Mouse (Mus musculus) hindbrain, embryonic 13.5 days (tissue): ENCODE measurements around the gene Zbtb20. TPM values are rescaled to one million over a fixed set of nuclear protein-coding genes. Genes with fewer than 3 reads are reported as not detected.
A peak's percentile ranks its signal among the peaks of the same experiment; 100 is the strongest.

Source experiments
- ATAC-seq: fragments of 200-750 bp; cut with Nextera tagmentation; 2 replicates; pipeline ENCODE4 v1.8.0; 2017; ENCODE audit warnings: moderate TSS enrichment; ENCODE audit not compliant: low FRiP score
- H3K27ac ChIP-seq: fragments of 300-500 bp; sonication (generic); 2 replicates; pipeline ENCODE4 v1.5.1; 2015; ENCODE audit warnings: inconsistent platforms, mild to moderate bottlenecking, moderate library complexity
- H3K27me3 ChIP-seq: fragments of 300-500 bp; sonication (generic); 2 replicates; pipeline ENCODE4 v1.6.1; 2015; ENCODE audit warnings: mild to moderate bottlenecking, inconsistent platforms
- H3K36me3 ChIP-seq: fragments of 300-500 bp; sonication (generic); 2 replicates; pipeline ENCODE4 v1.6.1; 2015; ENCODE audit warnings: mild to moderate bottlenecking, inconsistent platforms
- H3K4me1 ChIP-seq: fragments of 300-500 bp; sonication (generic); replicated peaks from 2 replicates; pipeline ENCODE4 v1.6.1; 2015; ENCODE audit warnings: inconsistent platforms
- H3K4me2 ChIP-seq: fragments of 300-500 bp; sonication (generic); 2 replicates; pipeline ENCODE4 v1.6.1; 2015; ENCODE audit warnings: inconsistent platforms, mild to moderate bottlenecking, moderate library complexity
- H3K4me3 ChIP-seq: fragments of 300-500 bp; sonication (generic); 2 replicates; pipeline ENCODE4 v1.5.1; 2015; ENCODE audit warnings: mild to moderate bottlenecking, inconsistent platforms
- H3K9ac ChIP-seq: fragments of 300-500 bp; sonication (generic); 2 replicates; pipeline ENCODE4 v1.6.1; 2015; ENCODE audit warnings: mild to moderate bottlenecking, inconsistent platforms
- H3K9me3 ChIP-seq: fragments of 300-500 bp; sonication (generic); 2 replicates; pipeline ENCODE4 v1.6.1; 2016; ENCODE audit warnings: inconsistent platforms
- WGBS: fragments of 180-500 bp; shearing (Covaris S2); methylation state at CpG from one replicate; pipeline ENCODE4 v1.1.7; 2015; 5-methylcytosine and 5-hydroxymethylcytosine counted together
- polyA plus RNA-seq: library from polyadenylated mRNA; unstranded; fragments of >200 nt; fragmentation: Nextera tagmentation; extraction: Ambion mirVana; gene quantifications from 2 replicates; pipeline ENCODE4 v1.2.1, GENCODE M21; 2015

Zbtb20 gene
- polyA plus RNA-seq, 1 experiment from 2014 or later = 65.7 TPM

DNA sequence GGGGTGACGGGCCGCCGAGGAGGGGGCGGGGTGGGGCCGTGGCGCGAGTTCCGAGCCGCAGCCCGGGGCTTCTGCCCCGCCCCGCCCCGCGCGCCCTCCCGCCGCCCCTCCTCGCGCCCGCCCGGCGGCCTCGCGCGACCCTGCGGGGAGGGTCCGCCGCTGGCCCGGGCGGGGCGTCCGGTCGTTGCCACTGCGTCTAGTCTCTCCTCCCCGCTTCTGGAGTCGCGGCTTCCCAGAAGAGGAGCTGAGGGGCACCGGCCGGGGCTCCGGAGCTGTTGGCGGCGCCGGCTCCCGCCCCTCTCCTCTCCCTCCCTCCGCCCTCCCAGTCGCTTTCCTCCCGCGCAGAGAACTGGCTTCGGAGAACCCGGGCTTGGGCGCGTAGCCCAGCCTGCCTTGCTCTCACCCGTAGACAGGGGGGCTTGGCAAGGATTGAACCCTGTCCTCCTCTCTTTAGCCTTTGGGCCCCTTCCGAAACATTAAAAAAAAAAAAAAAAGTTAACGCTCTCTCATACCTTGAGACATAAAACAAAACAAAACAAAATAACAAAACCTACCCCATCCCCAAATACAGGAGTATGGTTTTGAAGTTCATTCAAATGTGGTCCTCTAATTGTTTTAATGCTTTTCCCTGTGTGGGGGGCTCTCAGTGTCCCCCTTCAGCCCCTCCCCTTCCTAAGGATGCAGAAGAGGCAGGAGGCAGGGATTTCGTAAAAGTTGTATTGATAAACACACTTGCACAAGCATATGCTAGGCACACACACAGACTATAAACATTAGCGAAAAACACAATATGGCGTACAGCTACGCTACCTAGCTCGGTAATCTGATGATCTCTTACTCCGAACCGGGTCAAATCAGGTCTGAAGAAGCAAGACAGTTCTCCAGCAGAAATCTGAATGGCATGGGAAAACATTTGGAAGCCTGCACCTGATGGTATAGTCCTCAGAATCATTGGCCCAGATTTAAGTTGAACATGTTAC is 630 bp downstream of the Zbtb20 start:
- Histone ChIP-seq H3K4me1 (peaks cover 5% of the 10 kb centered on the region), H3K4me2 (peak overlapping the region; percentile 78), H3K27ac (peak overlapping the region; percentile 97), H3K4me3 (peak overlapping the region; percentile 75), H3K36me3 (no peaks in the 10 kb centered on the region), H3K9me3 (no peaks in the 10 kb centered on the region), H3K27me3 (no peaks in the 10 kb centered on the region), H3K9ac (peak overlapping the region; percentile 82)
- ATAC-seq = peak; percentile 38
- under 1% methylated on average over 31 of the region's 62 CpGs for WGBS

DNA sequence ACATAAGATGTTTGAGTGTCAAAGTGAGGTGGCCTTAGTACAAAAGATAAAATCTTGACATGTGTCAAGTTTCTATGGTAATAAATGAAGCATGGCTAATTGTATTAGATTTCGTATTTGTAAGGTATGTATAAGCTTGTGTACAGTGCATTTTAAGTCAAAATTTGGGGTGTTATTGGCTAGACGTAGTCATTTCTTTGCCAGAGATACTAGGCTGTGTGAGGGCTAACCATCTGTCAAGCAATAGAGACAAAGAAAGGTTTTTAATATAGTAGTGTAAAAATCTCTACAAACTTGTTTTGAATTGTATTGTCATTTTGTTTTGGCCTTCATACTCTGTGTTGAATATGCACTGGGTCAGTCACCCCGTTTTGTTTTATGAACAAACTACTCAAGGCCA is 4.4 kb downstream of the Zbtb20 start:
- Histone ChIP-seq H3K9me3 (no peaks in the 10 kb centered on the region), H3K27ac (no peak overlapping the region), H3K27me3 (no peaks in the 10 kb centered on the region), H3K4me3 (no peak overlapping the region), H3K36me3 (no peaks in the 10 kb centered on the region), H3K9ac (no peak overlapping the region), H3K4me2 (no peak overlapping the region), H3K4me1 (peaks cover 5% of the 10 kb centered on the region)
- WGBS = 72% methylated on average over 3 of the region's 3 CpGs
- no peak for ATAC-seq

DNA sequence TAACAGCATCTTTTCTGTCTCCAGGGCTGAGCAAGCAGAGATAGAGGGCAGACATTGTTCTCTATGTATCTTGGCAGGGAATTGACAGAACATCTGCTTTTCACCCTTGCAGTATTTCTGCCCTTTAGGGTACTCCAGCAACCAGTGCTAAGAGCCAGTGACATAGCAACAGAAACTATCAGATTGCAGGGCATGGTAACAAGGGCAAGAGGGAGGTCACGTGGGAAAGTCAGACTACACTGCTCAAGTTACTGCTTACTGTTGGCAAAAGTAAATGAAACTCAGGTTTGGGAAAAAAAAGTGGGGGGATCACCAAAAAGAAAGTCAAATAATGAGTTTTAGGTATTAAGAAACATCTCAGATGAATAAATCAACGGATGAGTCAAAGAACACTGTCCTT is 9.9 kb downstream of the Zbtb20 start:
- no peaks in the 10 kb centered on the region for H3K9me3 ChIP-seq
- H3K4me1 ChIP-seq = no peaks in the 10 kb centered on the region
- ATAC-seq = no peak
- no peaks in the 10 kb centered on the region for H3K36me3 ChIP-seq
- no peak overlapping the region for H3K4me2 ChIP-seq
- H3K9ac ChIP-seq = no peak overlapping the region
- no peak overlapping the region for H3K27ac ChIP-seq
- H3K27me3 ChIP-seq = no peaks in the 10 kb centered on the region
- 66% methylated on average over 2 of the region's 2 CpGs for WGBS
- no peak overlapping the region for H3K4me3 ChIP-seq

DNA sequence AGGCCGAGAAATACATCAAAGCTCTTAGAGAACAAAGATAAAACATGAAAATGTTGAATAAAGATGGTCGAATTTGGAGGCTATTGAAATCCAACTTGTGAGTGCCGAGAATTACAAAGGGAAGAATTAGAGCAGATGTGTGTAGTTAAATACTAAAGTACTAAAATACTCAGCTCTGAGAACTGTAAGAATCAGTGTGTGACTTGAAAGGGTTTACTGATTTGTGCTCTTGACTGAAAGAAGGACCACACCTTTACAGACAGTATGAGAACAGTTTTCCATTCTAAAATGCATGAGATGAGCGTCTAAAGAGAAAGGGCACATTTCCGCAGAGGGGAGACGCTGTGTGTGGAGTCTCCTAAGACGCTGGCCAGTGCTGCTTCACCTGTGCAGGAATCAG is 10.3 kb downstream of the Zbtb20 start:
- H3K4me2 ChIP-seq = no peak overlapping the region
- H3K9ac ChIP-seq = no peak overlapping the region
- H3K9me3 ChIP-seq = no peaks in the 10 kb centered on the region
- no peak overlapping the region for H3K27ac ChIP-seq
- no peaks in the 10 kb centered on the region for H3K4me1 ChIP-seq
- H3K27me3 ChIP-seq = no peaks in the 10 kb centered on the region
- H3K36me3 ChIP-seq = no peaks in the 10 kb centered on the region
- H3K4me3 ChIP-seq = no peak overlapping the region
- 85% methylated on average over 7 of the region's 7 CpGs for WGBS
- no peak for ATAC-seq

DNA sequence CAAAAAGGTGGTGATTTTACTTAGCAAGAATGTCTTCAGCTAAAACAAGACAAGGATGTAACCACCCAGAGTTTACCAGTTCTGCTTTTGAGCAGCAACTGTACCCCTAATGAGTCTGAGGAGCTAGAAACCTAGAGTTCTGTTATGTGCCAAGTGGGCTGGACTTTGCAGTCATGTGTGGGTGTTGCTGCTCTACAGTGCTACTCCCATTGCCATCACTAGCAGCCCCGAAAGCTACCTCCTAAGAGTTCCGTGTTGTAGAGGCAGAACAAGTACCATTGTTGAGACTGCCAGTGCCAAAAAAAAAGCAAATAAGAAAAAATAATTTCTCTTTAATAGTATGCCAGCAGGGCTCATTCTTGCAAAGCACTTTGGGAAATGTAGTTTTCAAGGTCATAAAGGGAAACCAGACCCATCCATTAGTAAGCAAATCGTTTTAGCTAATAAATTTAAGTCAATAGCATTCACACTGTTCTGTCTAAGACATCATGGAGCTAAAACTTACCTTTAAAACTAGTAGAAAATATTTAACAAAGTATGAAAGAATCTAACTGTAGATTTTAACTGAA is 21.5 kb downstream of the Zbtb20 start:
- Histone ChIP-seq H3K9ac (no peak overlapping the region), H3K4me3 (no peak overlapping the region), H3K4me2 (no peak overlapping the region), H3K9me3 (no peaks in the 10 kb centered on the region), H3K4me1 (no peaks in the 10 kb centered on the region), H3K27ac (no peak overlapping the region), H3K27me3 (no peaks in the 10 kb centered on the region), H3K36me3 (no peaks in the 10 kb centered on the region)
- ATAC-seq = no peak
- WGBS = 87% methylated on average over 3 of the region's 3 CpGs

DNA sequence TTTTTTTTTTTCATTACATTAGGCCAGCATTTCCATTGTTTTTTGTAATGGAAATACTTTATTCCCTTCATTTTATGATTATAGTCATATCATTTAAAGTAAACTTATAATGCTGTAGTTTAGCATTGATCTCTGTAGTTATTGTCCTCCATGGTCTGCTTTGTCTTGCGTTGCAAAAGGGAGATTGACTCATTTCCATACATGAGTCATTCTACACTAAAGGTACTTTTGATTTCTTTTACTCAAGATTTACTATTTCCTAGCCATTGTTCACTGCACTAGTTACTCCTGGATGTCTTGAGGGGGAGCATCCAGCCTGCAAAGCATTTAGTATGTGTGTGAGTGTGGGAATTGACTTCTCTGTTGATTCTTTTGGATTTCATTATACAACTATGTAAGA is 24.6 kb downstream of the Zbtb20 start:
- H3K27ac ChIP-seq = no peak overlapping the region
- H3K4me2 ChIP-seq = no peak overlapping the region
- H3K9me3 ChIP-seq = no peaks in the 10 kb centered on the region
- H3K4me3 ChIP-seq = no peak overlapping the region
- 93% methylated on average over 1 of the region's 1 CpGs for WGBS
- H3K4me1 ChIP-seq = no peaks in the 10 kb centered on the region
- no peaks in the 10 kb centered on the region for H3K27me3 ChIP-seq
- no peak for ATAC-seq
- no peak overlapping the region for H3K9ac ChIP-seq
- no peaks in the 10 kb centered on the region for H3K36me3 ChIP-seq

DNA sequence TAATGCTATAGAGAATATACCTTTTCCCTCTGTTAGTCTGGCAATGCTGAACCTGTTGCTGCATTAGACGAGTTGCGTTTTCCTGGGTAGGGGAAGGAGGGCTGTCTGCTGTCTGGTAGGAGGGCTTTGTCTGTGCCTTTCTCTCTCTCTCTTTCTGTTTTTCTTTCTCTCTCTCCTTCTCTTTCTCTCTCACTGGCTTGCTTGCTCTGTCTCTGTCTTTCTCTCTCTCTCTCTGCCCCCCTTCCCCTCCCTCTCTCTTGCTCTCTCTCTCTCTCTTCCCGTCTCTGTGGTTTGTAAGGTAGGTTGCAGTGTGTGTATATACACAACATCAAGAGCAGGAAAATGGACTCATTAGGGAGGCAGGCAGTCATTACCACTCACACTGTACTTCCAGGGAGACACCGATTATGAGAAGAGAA is 31.6 kb downstream of the Zbtb20 start:
- Histone ChIP-seq H3K4me2 (peak overlapping the region; percentile 32), H3K4me3 (peak overlapping the region; percentile 20), H3K9me3 (no peaks in the 10 kb centered on the region), H3K9ac (peak overlapping the region; percentile 43; the same call in 1 of the 2 replicates), H3K4me1 (no peaks in the 10 kb centered on the region; the same call in 1 of the 2 replicates), H3K27ac (no peak overlapping the region), H3K36me3 (no peaks in the 10 kb centered on the region), H3K27me3 (no peaks in the 10 kb centered on the region)
- ATAC-seq = no peak
- WGBS = 42% methylated on average over 4 of the region's 4 CpGs

DNA sequence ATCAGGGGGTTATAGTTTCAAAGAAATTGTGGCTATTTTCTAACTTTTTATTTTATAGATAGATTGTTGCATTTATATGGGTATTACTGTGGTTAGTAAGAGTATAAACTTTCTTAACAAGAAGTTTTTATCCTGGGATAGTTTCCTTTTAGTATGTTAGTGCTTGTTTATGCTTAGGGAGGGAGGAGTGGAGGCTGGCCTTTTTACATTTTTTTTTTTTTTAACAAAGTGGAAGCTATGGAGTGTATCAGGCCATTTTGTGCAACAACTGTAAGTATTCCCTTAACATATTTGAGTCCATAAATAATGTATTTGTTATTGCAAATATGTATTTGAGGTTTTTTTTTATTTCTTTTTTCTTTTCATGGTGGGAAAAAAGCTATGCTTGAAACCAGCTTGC is 32.7 kb downstream of the Zbtb20 start:
- Histone ChIP-seq H3K4me1 (no peaks in the 10 kb centered on the region; the same call in 1 of the 2 replicates), H3K9ac (no peak overlapping the region), H3K4me2 (no peak overlapping the region), H3K36me3 (no peaks in the 10 kb centered on the region), H3K9me3 (no peaks in the 10 kb centered on the region), H3K27ac (no peak overlapping the region), H3K27me3 (no peaks in the 10 kb centered on the region), H3K4me3 (no peak overlapping the region)
- ATAC-seq = no peak

DNA sequence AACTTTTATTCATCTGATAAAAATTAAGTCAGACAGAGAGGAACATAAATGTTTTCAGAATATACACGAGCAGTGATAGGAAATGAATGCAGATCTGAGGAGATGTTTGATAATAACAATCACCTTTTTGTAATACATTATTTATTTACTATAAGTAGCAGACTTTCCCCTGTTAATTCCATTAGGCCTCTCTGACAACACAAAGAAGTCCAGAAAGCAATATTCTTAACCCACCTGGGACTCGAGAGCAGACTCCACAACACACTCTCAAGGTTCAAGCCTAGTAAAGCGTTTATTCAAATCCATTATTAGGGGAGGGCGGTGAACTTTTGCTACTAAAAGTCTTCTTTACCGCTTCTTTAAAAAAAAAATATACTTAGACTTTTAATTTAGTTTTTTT is 33.2 kb downstream of the Zbtb20 start:
- H3K9ac ChIP-seq = no peak overlapping the region
- 80% methylated on average over 5 of the region's 5 CpGs for WGBS
- H3K4me2 ChIP-seq = no peak overlapping the region
- no peaks in the 10 kb centered on the region for H3K36me3 ChIP-seq
- H3K27me3 ChIP-seq = no peaks in the 10 kb centered on the region
- H3K9me3 ChIP-seq = no peaks in the 10 kb centered on the region
- no peak overlapping the region for H3K4me3 ChIP-seq
- H3K4me1 ChIP-seq = no peaks in the 10 kb centered on the region; the same call in 1 of the 2 replicates
- H3K27ac ChIP-seq = no peak overlapping the region
- ATAC-seq = no peak

DNA sequence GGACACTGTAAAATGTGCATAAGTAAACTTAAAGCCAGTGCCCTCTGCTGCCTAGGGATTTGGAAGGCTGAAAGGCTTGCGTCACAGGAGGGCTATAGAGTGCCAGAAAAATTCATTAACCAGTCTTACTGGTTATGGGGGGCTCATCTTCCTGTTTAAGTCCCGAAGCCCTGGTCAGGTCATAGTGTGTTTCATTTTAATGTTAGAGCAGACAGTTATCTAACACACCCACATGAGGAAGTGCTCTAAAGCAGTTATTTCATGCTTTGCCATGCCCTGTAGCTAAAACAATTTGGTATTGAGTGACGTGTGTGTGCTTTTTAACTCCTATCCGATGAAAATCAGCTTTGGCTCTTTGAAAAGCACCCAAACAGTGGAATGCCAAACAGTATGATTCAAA is 34.3 kb downstream of the Zbtb20 start:
- Histone ChIP-seq H3K9ac (no peak overlapping the region), H3K9me3 (no peaks in the 10 kb centered on the region), H3K4me1 (no peaks in the 10 kb centered on the region; the same call in 1 of the 2 replicates), H3K27me3 (no peaks in the 10 kb centered on the region), H3K27ac (no peak overlapping the region), H3K4me3 (no peak overlapping the region), H3K4me2 (no peak overlapping the region), H3K36me3 (no peaks in the 10 kb centered on the region)
- ATAC-seq = no peak
- WGBS = 35% methylated on average over 4 of the region's 4 CpGs

DNA sequence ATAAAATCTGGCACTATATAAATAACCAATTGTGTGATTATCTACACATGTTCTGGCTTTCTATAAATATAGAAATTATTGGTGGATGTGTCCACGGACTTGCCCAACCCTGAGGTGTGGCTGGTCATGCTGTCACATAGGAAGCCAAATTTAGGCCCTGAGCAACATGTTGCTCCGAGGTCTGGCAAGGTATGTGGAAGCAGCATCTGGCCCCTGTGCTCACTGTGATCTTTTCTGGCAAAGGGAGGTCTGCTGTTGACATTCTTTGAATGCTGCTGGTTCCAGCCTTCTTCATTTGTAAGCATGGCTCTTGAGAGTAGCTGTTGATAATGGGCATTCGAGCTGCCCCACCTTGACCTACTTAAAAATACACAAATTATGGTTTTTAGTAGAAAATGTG is 35.0 kb downstream of the Zbtb20 start:
- no peak overlapping the region for H3K4me3 ChIP-seq
- H3K27ac ChIP-seq = no peak overlapping the region
- ATAC-seq = no peak
- 85% methylated on average over 3 of the region's 3 CpGs for whole genome bisulfite sequencing
- H3K27me3 ChIP-seq = no peaks in the 10 kb centered on the region
- no peaks in the 10 kb centered on the region; the same call in 1 of the 2 replicates for H3K4me1 ChIP-seq
- H3K9me3 ChIP-seq = no peaks in the 10 kb centered on the region
- no peak overlapping the region for H3K9ac ChIP-seq
- no peak overlapping the region for H3K4me2 ChIP-seq
- H3K36me3 ChIP-seq = no peaks in the 10 kb centered on the region

DNA sequence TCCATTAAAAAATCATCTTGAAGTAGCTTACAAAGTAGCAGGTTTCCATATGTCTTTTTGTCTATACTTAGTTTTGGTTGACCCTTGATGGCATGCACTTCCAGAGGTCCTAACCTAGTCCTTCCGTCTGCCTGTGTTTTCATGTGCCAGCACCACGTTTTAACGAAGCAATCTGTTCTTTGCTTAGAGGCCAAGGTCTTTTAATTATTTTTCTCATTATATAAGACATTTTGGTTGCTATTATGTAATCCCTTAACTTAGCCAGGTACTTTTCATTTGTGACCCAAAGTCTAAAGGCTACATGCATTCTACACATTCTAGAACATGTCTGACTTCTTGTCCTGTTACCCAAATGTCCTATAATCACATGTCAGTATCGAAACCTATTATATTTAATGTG is 35.6 kb downstream of the Zbtb20 start:
- no peaks in the 10 kb centered on the region for H3K36me3 ChIP-seq
- no peaks in the 10 kb centered on the region for H3K27me3 ChIP-seq
- H3K27ac ChIP-seq = no peak overlapping the region
- no peak for ATAC-seq
- no peaks in the 10 kb centered on the region for H3K9me3 ChIP-seq
- WGBS = 90% methylated on average over 4 of the region's 4 CpGs
- no peak overlapping the region for H3K4me3 ChIP-seq
- H3K4me1 ChIP-seq = no peaks in the 10 kb centered on the region; the same call in 1 of the 2 replicates
- H3K4me2 ChIP-seq = no peak overlapping the region
- no peak overlapping the region for H3K9ac ChIP-seq

DNA sequence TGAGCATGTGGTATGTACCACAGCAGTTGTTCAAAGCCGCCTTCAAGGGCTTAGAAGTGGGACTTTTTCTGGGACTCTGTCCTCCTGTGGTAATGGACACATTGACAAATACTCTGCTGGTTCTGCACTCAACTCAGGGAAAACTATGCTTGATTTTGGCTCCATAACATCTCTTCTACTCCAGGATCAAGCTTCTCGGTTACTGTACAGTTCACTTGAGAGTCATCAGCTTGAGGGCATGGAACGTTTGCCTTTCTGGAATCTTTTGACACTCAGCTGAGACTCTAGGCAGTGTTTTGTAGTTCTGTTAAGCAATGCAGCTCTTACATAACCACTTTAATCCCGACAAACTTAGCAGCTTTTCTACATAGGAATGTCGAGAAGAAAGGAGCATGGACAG is 36.1 kb downstream of the Zbtb20 start:
- 82% methylated on average over 5 of the region's 5 CpGs for WGBS
- no peak overlapping the region for H3K9ac ChIP-seq
- no peak overlapping the region for H3K27ac ChIP-seq
- no peaks in the 10 kb centered on the region for H3K36me3 ChIP-seq
- H3K4me2 ChIP-seq = no peak overlapping the region
- H3K4me3 ChIP-seq = no peak overlapping the region
- no peaks in the 10 kb centered on the region for H3K9me3 ChIP-seq
- no peak for ATAC-seq
- no peaks in the 10 kb centered on the region; the same call in 1 of the 2 replicates for H3K4me1 ChIP-seq
- no peaks in the 10 kb centered on the region for H3K27me3 ChIP-seq
